Mouse (Mus musculus) embryo, embryonic 10.5 days (tissue): ENCODE measurements around the gene Wnt9a.

Source experiments
- DNase-seq: peaks from one replicate; pipeline ENCODE4 v3.0.0-alpha.2; 2015; ENCODE audit warnings: low spot score

The Wnt9a gene

GRCm38 (mm10) chr11:59302700-59303569 is 3.8 kb upstream of the Wnt9a start:
- DNase-seq: peak; percentile 92

GRCm38 (mm10) chr11:59305008-59305820 is 1.5 kb upstream of the Wnt9a start:
- DNase-seq: no peak

GRCm38 (mm10) chr11:59305821-59306215 is 910 bp upstream of the Wnt9a start:
- peak; percentile 49 for DNase-seq

GRCm38 (mm10) chr11:59307422-59308163 is 865 bp downstream of the Wnt9a start:
- DNase-seq: peak; percentile 84

- no peak for DNase-seq
Observed at GRCm38 (mm10) chr11:59308164-59308542, 1.4 kb downstream of the Wnt9a start.

- no peak for DNase-seq
Observed at GRCm38 (mm10) chr11:59308625-59309024, 1.9 kb downstream of the Wnt9a start.

GRCm38 (mm10) chr11:59309106-59309805 is 2.5 kb downstream of the Wnt9a start:
- DNase-seq: peak; percentile 80

GRCm38 (mm10) chr11:59309976-59310375 is 3.2 kb downstream of the Wnt9a start:
- peak; percentile 55 for DNase-seq

GRCm38 (mm10) chr11:59312060-59312459 is 5.3 kb downstream of the Wnt9a start:
- no peak for DNase-seq

GRCm38 (mm10) chr11:59312501-59312900 is 5.8 kb downstream of the Wnt9a start:
- DNase-seq: no peak

GRCm38 (mm10) chr11:59313029-59313811 is 6.5 kb downstream of the Wnt9a start:
- no peak for DNase-seq

GRCm38 (mm10) chr11:59313944-59314343 is 7.2 kb downstream of the Wnt9a start:
- DNase-seq: no peak

GRCm38 (mm10) chr11:59316517-59316916 is 9.8 kb downstream of the Wnt9a start:
- no peak for DNase-seq

GRCm38 (mm10) chr11:59322988-59323387 is 16.3 kb downstream of the Wnt9a start:
- DNase-seq: no peak

- no peak for DNase-seq
Observed at GRCm38 (mm10) chr11:59324777-59325176, 18.0 kb downstream of the Wnt9a start.

GRCm38 (mm10) chr11:59327625-59328024 is 20.9 kb downstream of the Wnt9a start:
- DNase-seq: no peak

GRCm38 (mm10) chr11:59329616-59330015 is 22.9 kb downstream of the Wnt9a start:
- no peak for DNase-seq

GRCm38 (mm10) chr11:59330560-59330959 is 23.8 kb downstream of the Wnt9a start:
- peak; percentile 86 for DNase-seq

GRCm38 (mm10) chr11:59331167-59331869 is 24.6 kb downstream of the Wnt9a start:
- DNase-seq: no peak

GRCm38 (mm10) chr11:59332938-59333337 is 26.2 kb downstream of the Wnt9a start:
- DNase-seq: no peak
